Mouse (Mus musculus) layer of hippocampus, adult 9-11 months (tissue): ENCODE measurements around the gene Atf2.
"Not testable (repeated sequence)": the region's sequence is repeated elsewhere in the genome, so short reads cannot be mapped to it uniquely, and the experiment has no call there.

Experiments
- DNase-seq: peaks from one replicate; pipeline ENCODE4 v3.0.0; 2022

Atf2 gene

DNA sequence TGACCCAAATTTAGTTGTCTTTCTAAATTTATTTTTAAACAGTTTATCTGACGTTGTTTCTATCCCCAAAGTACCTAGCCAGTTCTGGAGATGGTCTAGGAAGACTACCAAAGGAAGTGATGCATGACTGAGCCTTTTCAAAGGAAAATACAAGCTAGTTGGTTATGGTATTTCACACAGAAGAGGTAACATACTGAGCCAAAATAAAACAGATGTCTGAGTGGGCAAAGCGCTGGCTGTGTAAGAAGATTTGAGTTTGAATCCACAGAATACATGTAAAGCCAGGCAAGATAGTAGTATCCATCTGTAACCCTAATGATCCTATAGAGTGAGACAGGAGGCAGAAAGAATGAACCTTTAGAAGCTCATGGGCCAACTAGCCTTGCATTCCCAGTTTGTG, 14.5 kb downstream of the Atf2 start:
- no peak for DNase-seq

DNA sequence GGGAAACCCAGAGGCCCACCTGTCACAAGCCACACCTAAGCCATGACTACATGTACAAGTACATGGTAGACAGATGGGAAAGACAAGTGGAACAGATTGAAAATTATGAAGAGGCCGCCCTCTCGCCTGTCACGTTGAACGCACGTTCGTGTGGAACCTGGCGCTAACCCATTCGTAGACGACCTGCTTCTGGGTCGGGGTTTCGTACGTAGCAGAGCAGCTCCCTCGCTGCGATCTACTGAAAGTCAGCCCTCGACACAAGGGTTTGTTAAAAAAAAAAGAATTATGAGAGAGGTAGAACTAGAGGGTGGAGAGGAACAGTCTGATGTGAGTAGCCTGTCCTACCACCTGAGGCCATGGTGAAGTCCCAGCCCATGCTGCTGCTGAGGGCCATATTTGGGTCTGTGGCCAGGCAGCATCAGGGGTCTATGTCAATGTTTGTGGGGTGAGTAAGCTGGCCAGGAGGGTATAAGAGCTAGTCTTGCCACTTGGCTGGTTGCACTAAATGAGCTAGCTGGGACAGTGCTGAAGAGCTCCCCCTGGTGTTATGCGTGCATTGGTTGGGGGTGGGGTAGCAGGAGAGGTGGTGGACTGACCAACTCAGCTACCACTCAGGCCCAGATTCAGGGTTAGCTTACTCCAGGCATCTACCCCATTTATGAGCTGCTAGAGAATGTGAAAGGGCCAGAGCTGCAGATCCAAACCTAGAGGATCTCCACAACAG, 24.5 kb downstream of the Atf2 start:
- DNase-seq, result peak; percentile 29

DNA sequence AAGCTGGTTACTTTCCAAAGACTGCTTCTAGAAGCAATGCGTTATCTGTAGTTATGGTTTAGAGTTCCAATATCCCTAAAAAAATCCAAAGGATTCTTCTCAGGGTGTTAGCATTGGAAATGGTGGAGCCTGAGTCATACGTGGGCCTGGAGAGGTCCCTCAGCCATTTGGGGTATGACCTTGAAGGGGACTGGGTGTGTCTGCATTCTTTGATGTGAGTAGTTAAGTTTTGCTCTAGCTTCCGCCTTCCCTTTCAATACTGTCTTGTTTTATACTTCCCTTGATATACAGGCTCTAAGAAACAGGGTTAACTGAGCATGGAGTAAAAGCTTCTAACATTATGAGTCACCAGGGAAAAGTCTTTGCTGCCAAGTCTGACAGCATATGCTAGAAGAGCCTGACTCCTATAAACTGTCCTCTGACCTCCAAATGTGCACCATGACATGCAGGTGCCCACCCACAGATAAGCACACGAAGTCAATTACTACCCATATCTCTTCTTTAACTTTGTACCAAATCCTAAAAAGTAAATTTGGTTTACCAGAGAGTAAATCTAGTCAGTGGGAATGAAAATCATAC, 32.3 kb downstream of the Atf2 start:
- DNase-seq, result no peak

DNA sequence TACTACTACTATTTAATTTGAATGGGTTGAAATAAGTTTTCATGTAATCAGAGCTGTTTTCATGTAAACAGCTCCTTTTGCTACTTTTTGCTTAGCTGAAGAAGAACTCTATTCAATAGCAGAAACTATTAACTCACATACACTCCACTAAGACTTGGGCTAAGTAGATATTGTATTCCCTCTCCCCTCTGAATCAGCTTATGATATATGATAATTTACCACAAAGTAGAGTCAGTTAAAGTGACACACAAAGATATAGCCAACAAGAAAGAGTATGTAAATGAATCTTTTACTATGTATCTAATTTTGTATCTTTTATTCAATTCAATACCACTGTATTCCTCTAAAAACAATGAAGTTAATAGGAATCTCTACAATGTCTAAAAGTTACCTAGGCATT, 35.1 kb downstream of the Atf2 start:
- no peak for DNase-seq

DNA sequence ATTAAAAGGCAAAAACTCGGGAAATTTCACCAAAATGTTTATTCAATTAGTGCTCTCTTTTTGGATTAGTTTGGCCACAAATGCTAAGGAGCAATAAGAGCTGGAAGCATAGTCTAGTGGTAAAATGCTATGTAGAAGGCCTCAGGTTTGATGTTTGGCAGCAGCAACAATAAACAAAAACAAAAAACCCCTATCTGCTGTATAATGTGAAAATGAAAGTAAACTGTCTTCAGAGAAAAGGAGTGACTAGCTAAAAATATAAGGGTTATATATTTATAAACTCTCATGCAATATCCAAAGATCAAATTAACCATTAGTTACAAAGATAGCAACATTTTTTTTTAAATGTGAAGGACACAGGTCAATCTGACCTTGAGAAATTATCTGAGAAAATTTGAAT, 36.2 kb downstream of the Atf2 start:
- no peak for DNase-seq

DNA sequence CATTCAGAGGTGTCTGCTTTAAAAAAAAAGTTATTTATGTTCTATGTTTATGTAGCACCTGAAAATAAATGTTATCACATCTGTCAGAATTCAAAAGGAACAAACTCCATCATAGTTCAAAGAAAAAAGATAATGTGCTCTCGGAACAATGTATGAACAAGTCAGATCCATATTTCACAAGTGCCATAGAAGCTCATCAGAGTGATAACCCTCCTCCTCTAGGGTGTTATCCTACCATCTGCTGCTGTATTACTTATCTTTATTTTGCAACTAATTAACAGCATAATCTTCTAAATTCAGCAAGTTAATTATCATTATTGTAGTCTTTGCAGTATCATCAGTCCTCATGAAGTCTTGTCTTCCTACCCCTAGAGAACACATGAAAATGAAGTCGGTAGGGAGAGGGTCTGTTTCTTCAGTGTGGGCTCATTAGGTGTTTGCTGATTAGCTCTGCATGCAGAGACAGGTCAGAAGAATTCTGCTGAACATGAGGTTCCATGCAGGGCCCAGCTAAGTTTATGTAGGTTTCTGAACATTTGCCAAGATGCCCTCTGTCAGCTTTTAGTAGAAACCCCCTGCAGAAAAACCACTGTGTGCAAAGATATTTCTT, 57.9 kb downstream of the Atf2 start:
- DNase-seq, result no peak

DNA sequence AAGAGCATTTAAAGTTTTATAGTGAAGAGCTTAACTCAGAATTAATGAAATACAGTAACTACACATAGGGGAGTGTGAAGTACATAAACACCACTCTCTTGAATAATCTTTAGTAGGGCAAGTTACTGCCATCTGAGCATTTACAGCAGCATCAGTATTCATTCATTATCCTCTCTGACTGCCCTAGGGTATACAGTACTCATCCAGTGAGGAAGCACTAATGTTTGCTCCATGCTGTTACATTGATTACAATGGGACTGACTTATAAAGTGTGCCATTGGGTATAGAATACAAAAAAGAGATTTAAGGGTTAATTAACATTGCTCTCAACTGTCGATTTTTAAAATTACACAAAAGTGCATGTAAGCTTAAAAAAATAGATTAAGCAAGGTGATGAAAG, 59.2 kb downstream of the Atf2 start:
- DNase-seq, result no peak

DNA sequence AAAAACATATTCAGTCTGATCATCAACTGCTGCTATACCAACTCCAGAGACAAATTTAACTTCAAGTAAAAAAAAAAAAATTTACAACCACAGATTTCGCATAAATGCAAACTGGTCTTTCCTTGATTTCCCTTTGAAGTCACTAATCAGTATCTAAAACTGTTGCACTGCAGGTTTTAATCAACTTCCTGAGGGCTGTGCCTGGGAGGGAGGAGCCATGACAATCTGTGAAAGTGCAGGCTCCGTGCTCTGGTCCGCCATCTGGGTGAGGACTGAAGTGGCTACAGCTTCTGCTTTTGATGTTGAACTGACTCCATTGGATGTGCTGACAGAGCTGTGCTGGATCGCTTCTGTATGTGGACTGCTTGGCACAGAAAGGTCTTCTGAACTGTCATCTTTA, 73.7 kb downstream of the Atf2 start:
- no peak for DNase-seq

DNA sequence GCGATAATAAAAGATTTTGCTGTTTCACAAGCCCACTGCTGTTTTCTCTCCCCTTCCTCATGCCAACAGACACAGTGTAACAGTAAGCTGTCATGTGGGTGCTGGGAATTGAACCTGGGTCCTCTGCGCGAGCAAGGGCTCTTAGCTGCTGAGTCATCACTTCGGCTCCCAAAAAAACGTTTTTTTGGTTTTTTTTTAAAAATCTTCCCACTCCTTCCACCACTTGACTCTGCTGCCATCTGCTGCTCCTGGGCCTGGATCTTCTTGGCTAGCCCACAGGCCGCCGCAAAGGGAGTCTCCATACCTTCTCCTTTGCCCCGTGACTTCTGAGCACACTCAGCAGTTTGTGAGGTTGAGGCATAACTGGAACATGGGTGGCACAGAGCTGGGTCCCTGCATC, 84.8 kb downstream of the Atf2 start:
- DNase-seq, result no peak

DNA sequence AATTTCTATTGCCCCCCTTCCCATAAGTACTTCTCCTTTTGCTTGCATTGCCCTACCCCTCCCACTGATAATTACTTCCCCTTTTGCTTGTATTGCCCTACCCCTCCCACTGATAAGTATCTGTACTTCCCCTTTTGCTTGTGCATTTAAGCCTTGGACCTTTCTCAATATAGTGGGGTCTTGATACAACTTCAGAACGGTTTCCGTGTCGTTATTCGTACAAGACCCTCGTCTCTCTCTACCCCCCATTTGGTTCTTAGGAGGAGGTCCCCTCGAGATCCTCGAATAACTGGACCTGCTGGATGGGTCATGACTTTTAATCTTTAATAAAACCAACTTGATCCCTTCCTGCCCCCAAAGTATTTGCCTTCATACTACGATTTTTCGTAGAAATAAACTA, 92.3 kb downstream of the Atf2 start:
- not testable (repeated sequence) for DNase-seq

DNA sequence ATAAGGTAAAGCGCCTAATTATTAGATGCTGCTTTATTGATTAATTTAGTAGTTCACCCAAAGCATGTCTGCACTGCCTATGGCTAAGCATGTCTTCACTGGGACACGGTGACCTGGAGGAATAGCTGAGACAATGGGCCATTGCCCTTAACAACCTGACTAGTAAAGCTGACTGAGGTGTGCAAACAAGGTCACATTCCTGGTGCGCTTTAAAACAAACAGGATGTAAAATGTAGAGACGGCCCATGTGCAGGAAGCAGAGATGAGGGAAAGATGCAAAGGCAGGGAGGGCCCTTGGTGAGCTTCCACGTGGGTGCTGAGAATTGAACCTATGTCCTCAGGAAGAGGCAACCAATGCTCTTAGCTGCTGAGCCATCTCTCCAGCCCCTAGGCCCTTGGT, 93.7 kb downstream of the Atf2 start:
- DNase-seq, result no peak

DNA sequence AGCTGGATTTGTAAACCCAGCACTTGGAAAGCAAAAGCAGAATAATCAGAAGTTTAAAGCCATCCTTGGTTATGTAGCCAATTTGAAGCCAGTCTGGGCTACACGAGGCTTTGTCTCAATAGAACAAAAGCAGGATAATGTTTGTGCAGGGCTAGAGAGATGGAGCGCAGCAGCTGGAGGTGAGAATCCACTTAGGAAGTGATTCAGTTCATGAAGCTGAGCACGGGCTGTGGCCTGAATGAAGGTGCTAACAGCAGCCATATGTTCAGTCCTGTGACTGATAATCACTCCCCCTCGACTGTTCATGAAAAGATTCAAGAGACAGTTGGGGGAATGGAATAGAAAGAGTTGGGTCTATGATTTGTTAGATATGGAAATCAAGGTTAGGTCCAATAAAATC, 94.3 kb downstream of the Atf2 start:
- no peak for DNase-seq

DNA sequence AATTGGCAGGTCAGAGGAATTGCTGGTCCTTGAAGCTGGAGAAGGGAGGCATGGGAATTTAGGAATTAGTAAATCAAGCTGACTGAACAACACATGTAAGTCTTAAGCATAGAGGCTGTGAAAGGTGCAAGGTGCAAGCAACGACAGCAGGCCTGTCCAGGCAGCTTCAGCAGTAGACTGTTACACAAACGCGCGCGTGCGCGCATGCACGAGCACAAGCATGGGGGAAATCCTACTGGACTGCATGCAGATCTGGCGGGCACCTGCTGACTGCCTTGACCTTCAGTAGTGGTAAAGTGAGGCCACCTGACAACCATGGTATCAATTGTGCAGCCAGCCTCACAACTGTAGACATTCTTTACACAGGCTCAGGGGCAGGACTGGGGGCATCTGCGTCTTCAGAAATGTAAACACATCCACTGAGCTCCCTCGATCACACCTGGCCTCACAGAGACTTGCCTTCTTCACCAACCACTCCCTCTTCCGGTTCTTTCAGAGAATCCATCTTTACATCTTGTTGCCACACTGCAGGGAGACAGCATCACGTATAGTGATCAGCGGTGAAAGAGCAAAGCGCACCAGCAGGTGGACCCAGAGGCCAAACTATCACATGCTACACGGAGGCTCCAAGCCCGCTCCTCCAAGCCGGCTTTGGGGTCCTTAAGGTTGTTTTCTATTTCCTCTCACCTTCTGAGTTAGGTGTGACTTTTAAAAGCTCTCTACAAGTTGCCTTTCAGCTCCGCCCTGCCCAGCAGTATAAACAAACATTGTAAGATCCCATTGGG, 100.4 kb downstream of the Atf2 start:
- no peak for DNase-seq

DNA sequence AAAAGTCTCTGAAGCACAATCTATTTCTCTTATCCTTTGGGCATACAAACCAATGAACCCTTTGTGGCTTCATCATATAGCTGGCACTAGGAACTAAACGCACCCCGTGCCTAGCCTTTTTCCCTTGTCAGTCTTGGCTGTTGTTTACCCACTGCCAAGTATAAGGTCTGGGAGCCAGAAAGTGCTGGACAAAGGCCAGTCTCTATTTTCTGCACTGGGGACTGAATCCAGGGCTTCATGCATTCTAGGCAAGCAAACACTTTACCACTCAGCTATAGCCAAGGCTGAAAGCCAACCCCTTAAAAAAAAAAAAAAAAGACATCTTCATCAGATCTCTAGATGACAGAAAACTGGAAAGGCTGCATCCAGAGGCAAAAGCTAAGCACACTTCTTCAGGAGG, 102.1 kb downstream of the Atf2 start:
- DNase-seq, result no peak

DNA sequence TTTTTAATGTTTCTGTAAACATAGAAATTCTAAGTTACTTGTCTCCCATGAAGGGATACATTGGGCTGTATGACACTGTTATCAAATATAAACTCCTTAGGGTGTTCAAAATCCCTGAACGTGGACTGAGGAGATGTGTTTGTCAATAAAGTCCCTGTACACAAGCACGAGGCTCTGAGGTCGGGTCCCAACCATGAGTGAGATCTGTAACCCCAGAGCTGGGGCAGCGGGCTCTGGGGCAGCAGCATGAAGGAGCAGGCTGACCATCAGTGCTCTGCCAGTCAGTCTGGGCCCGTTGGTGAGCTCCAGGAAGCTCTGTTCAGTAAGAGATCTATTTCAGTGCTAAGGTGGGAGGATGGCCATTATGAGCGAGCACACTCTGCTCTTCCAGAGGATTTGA, 104.0 kb downstream of the Atf2 start:
- DNase-seq, result no peak

DNA sequence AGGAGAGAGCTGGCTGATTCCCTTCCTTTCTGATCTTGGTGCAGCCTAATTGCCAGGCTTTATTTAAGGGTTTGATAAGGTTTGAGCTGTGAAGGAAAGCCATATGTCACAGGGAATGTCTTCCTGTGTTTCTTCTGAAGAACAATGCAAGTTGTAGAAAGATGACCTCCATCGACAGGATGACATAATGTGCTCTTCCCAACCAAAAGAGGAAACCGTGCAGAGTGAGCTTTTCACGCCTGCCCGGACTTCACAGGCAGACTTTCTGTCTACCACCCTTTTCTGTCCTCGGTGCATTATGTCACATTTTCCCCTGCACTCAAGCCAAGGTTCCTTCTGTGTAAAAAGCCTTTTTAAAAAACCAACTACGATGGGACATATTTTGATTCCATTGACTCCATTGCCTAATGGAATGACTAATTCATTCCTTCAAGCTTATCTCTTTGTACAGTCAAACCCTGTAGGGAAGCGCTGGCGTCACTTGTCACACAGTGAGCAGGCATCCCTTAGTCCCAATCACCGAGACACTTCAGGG, 110.0 kb downstream of the Atf2 start:
- DNase-seq, result no peak

DNA sequence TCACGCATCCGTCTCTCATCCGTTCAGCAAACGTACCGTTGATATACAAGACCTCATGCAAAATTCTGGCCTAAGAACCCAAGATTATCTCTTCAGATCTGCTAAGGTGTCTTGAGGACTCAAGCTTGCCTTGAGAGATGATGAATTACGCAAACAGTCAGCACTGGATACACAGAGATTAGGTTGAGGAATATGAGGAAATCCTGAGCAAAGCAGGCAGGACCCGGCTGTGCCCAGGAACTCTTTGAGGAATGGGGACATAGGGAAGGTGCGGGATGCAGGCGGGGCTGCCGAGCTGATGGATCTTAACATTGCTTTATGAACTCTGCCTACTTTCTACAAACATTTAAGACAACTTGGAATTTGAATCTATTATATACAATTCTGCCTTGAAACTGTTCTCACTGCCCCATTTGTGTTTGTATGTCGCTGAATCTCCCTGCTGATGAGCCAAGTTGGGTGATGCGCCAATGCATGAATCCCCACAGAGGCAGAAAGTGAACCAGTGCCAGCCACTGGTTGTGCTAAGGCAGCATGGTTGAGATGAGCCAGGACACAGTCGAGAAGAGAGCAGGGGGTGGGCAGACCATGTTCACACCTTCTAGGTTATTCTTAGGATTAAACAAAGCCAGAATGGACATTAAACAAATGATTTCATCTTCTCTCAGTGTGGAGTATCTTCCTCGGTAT, 112.0 kb downstream of the Atf2 start:
- no peak for DNase-seq

DNA sequence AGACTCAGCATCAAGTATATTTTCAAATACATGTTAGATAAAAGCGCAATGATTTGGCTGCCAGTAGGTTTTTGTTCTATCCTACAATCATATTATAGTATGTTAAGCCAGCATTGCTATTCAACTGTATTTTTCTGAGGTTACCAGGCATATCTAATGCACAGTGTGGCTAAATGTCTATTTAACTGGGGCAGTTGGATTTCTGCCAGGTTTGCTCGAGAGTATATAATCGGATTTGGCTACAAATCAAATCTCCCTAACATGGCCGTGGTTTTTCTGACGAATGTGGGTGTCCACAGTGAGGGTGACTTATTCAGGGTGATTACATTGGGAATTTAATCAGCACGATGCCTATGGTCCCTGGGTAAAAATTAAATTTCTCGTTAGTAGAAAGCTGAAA, 112.6 kb downstream of the Atf2 start:
- no peak for DNase-seq

DNA sequence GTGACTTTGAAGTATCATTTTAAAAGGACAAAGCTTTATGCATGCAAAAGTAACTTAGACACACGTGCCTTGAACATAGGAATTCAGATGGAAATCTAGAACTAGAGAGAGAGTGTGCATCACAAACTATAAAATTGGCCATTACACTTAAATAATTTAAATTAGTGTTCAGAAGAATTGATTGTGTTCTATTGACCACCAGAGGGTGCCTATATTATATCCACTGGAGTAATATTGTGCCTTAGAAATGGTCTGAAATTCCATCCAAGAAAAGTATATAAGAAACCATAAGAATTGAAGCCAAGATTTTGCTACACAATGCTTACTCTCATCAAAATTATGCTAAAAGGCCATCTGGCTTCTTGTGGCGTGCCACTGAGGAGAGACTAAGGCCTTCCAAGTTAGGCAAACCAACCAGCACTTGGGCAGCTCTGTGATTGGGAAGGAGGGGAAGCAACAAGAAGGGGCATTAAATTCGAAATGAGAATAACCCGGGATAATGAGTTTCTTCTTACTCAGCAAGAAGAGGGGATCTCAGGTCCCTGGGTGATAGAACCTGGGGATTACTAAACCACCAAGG, 113.3 kb downstream of the Atf2 start:
- no peak for DNase-seq

DNA sequence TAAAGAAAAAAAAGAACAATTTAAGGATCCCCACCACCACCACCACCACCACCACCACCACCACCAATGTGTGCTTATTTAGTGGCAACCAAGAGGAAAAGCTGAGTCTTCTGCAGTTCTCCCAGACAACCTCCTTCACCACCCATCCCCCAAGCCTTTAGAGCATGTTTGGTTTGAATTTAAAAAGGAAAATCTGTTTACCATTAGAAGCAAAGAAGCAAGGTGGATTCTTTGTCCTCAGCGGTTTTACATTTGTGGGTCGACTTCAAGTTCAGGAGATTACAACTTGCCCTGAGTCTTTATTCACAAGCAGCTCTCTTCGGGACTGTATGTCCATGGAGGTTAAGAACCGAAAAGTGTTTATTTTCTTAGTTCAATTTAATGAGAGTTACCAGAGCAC, 115.5 kb downstream of the Atf2 start:
- DNase-seq, result no peak

DNA sequence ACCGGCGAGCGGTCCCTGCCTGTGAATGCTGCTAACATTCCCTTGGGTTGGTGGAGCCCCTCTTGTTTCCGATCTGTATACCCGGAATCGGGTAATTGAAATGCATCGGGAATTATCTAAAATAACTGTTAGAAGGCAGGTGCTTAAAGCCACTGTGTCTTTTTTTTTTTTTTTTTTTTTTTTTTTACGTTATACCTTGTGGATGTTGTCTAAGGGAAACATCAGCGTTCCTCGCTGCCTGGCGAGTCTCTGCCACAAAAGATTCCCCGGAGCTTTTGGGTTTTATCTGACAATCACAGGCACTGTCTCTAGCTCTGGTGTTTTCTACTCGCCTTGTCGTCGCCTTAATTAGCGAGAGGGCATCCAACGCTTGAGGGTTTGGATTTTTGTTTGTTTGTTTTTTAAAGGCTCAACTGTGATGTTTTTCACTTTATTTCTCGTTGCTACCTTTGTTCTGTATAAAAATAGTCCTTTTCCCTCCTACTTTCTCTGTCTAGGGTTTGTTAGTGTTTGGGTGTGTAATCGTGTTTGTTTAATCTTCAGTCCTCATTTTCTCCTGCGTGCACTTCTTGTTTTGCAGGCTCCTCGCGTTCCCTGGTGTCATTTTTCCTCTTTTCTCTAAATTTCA, 116.6 kb downstream of the Atf2 start:
- DNase-seq, result no peak
